Mouse (Mus musculus): ENCODE results near the gene Syn3.

DNA sequence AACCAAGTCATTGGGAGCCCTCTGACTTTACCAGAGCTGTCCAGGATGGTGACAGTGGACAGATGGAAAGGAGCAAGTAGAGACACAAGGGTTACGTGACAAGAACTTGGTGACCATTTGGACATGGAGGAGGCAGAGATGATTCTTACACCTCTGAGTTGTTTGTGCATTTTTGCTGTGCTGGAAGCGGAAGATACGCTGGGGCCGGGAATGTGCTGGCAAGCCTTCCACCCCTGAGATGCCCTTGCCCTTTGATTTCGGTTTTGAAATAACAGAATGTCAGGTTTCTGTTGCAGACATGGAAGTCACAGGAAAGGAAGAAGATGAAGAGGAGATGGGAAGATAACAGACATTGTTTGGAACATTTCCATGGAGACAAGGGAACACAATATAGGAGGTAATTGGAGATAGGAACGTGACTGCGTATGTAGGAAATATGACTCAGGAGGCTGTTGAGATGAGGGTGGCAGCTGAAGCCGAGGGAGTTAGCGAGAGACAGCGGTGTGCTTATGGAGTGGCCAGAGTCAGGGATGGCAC is 366.2 kb downstream of the Syn3 start:
- no peak for TF ChIP-seq POLR2A (IDR thresholded peaks at IDR 0.05; ENCODE audit: extremely low read depth, insufficient read depth, low read length)
- no peak for TF ChIP-seq CTCF (IDR thresholded peaks at IDR 0.05; ENCODE audit: extremely low read depth, insufficient read depth, low read length)

Data from cortical plate, adult 2 months (tissue).